ENCODE assay signal across 21 mouse cellular contexts in genomic region chr11:55154398-55155069, GRCm38 (mm10). TPM values are rescaled to one million over a fixed set of nuclear protein-coding genes. Genes with fewer than 3 reads are reported as not detected.
DNase-seq lines count a peak whose midpoint lies in the region; ATAC-seq and TF ChIP-seq lines count a peak whose summit lies in the region.
"Had no signal": no experiment of that assay in that cellular context is flagged by ENCODE, and none has a peak within 500 bp of the region (broad histone marks: within the 10 kb centered on the region; RNA-seq: fewer than 3 reads in every experiment).

No protein-coding gene starts in this region.

- in situ Hi-C loops in CH12.LX (cut with MboI; ENCODE audit: low pct_ligation_motif_present, low pct_unique_long_range_greater_than_20kb, low sequenced_read_pairs), result loop anchor here (10.0 kb wide), 1 partner anchor 270 kb away; no protein-coding TSS in a partner anchor

- H3K4me2 ChIP-seq in CH12.LX (ENCODE audit: insufficient read depth, low read depth, poor library complexity, severe bottlenecking), result peak overlapping the region; percentile 67
- no peak overlapping the region for H3K4me2 ChIP-seq in midbrain, postnatal 0 days (ENCODE audit: low read depth, low read length, poor library complexity, severe bottlenecking)
- H3K4me2 ChIP-seq: embryonic facial prominence, embryonic 13.5 days; hindbrain, embryonic 12.5 days; limb, embryonic 15.5 days; midbrain, embryonic 11.5 days had no signal

- TF ChIP-seq EP300 in CH12.LX (IDR thresholded peaks at IDR 0.05; ENCODE audit: low read length), result no peak

- peak; percentile 18 for DNase-seq in liver, adult 2 months (ENCODE audit: extremely low read depth, low read depth, low spot score)
- DNase-seq in liver (no peak), CH12.LX (ENCODE audit: extremely low read depth) (no peak)
- DNase-seq in retina, postnatal 1 day, result no peak
- no peak for DNase-seq in midbrain, postnatal 0 days (ENCODE audit: low spot score)
- DNase-seq: cerebellum, adult 18-20 months; layer of hippocampus, postnatal 36 days; thymus, postnatal 4 days had no signal

- H3K9me3 ChIP-seq in CH12.LX (replicated peaks; ENCODE audit: low read length), result peaks cover 4% of the 10 kb centered on the region
- no peaks in the 10 kb centered on the region for H3K9me3 ChIP-seq in midbrain, postnatal 0 days (ENCODE audit: low read length)
- H3K9me3 ChIP-seq: embryonic facial prominence, embryonic 13.5 days; hindbrain, embryonic 12.5 days; limb, embryonic 15.5 days had no signal

- dilution Hi-C loops in CH12.LX (cut with MboI; ENCODE audit: extremely low pct_ligation_motif_present, extremely low pct_unique_long_range_greater_than_20kb, low sequenced_read_pairs), result no loop called here

- no peaks in the 10 kb centered on the region for H3K27me3 ChIP-seq in liver, adult 2 months (ENCODE audit: control insufficient read depth, insufficient read depth, low read length)
- no peaks in the 10 kb centered on the region for H3K27me3 ChIP-seq in CH12.LX (replicated peaks)
- H3K27me3 ChIP-seq in midbrain, postnatal 0 days (ENCODE audit: insufficient read depth, low read length), result no peaks in the 10 kb centered on the region
- H3K27me3 ChIP-seq: embryonic facial prominence, embryonic 13.5 days; hindbrain, embryonic 12.5 days; limb, embryonic 15.5 days had no signal

- TF ChIP-seq POLR2A in liver, adult 2 months (IDR thresholded peaks at IDR 0.05; ENCODE audit: extremely low read depth, insufficient read depth, low read length), result no peak
- TF ChIP-seq POLR2A in CH12.LX (IDR thresholded peaks at IDR 0.05; ENCODE audit: low read depth, low read length), result peak; percentile 38; the same call in 1 of the 2 replicates

- TF ChIP-seq RAD21 in CH12.LX (IDR thresholded peaks at IDR 0.05; ENCODE audit: low read depth, low read length), result no peak

- H3K36me3 ChIP-seq in liver, adult 2 months (ENCODE audit: control insufficient read depth, insufficient read depth, low read length), result no peaks in the 10 kb centered on the region
- H3K36me3 ChIP-seq in CH12.LX (replicated peaks in 1 of 2; ENCODE audit: control insufficient read depth in 1 of 2, insufficient read depth in 1 of 2, low read length in 1 of 2), result no peaks in the 10 kb centered on the region
- H3K36me3 ChIP-seq in midbrain, postnatal 0 days (ENCODE audit: insufficient read depth, low read length), result no peaks in the 10 kb centered on the region
- H3K36me3 ChIP-seq: embryonic facial prominence, embryonic 13.5 days; hindbrain, embryonic 12.5 days; limb, embryonic 15.5 days had no signal

- no peaks in the 10 kb centered on the region for H3K4me1 ChIP-seq in liver, adult 2 months (ENCODE audit: control insufficient read depth, insufficient read depth, low read length)
- peaks cover 13 to 45% of the 10 kb centered on the region in 2 experiments; a peak in 3 of 4 replicates for H3K4me1 ChIP-seq in CH12.LX (ENCODE audit: control insufficient read depth in 1 of 2, insufficient read depth in 2 of 2)
- no peaks in the 10 kb centered on the region for H3K4me1 ChIP-seq in midbrain, postnatal 0 days (ENCODE audit: insufficient read depth, low read length)
- H3K4me1 ChIP-seq: embryonic facial prominence, embryonic 13.5 days; hindbrain, embryonic 12.5 days; limb, embryonic 15.5 days had no signal

- WGBS in liver, adult 2 months, result 46% methylated on average over 3 of the region's 3 CpGs
- WGBS in midbrain, postnatal 0 days, result 72% methylated on average over 3 of the region's 3 CpGs

- peak; percentile 28; the same call in 1 of the 2 replicates for ATAC-seq in granulocyte monocyte progenitor cell, adult 5-6 weeks (replicated peaks; ENCODE audit: poor library complexity, severe bottlenecking)
- peak; percentile 52 for ATAC-seq in monocyte, adult 5-6 weeks (replicated peaks; ENCODE audit: insufficient number of reproducible peaks, low FRiP score, low TSS enrichment, poor library complexity, severe bottlenecking)
- ATAC-seq in midbrain, postnatal 0 days (ENCODE audit: low FRiP score), result no peak

- peak overlapping the region; percentile 36; the same call in 1 of the 2 replicates for H3K27ac ChIP-seq in liver, adult 2 months (replicated peaks; ENCODE audit: insufficient read depth, low read depth, low read length)
- H3K27ac ChIP-seq in CH12.LX (ENCODE audit: insufficient read depth, low read depth), result peak overlapping the region; percentile 48; the same call in 1 of the 2 replicates
- no peak overlapping the region for H3K27ac ChIP-seq in midbrain, postnatal 0 days (ENCODE audit: low read depth, low read length)
- H3K27ac ChIP-seq: embryonic facial prominence, embryonic 13.5 days; heart, adult 2 months; hindbrain, embryonic 12.5 days; limb, embryonic 15.5 days had no signal

- no peaks in the 10 kb centered on the region for H3K79me2 ChIP-seq in liver, adult 2 months (ENCODE audit: control insufficient read depth, insufficient read depth, low read length)
- H3K79me2 ChIP-seq in CH12.LX (replicated peaks; ENCODE audit: control insufficient read depth, extremely low read depth, insufficient read depth, poor library complexity, severe bottlenecking), result no peaks in the 10 kb centered on the region

- H3K9ac ChIP-seq in liver, adult 2 months (ENCODE audit: low read depth, low read length), result no peak overlapping the region
- H3K9ac ChIP-seq in CH12.LX (ENCODE audit: insufficient read depth, low read depth), result no peak overlapping the region; the same call in 1 of the 2 replicates
- H3K9ac ChIP-seq in midbrain, postnatal 0 days (replicated peaks; ENCODE audit: low read length, poor library complexity, severe bottlenecking), result no peak overlapping the region
- H3K9ac ChIP-seq: embryonic facial prominence, embryonic 13.5 days; hindbrain, embryonic 12.5 days; limb, embryonic 15.5 days had no signal

- no peak for TF ChIP-seq CTCF in liver, adult 2 months (IDR thresholded peaks at IDR 0.05; ENCODE audit: low read depth, low read length)
- TF ChIP-seq CTCF in CH12.LX (conservative IDR thresholded peaks at IDR 0.05 in 1 of 2, IDR thresholded peaks at IDR 0.05 in 1 of 2; ENCODE audit: low read depth in 2 of 2, low read length in 2 of 2), result no peak
- TF ChIP-seq CTCF in midbrain, postnatal 0 days (IDR thresholded peaks at IDR 0.05), result no peak

- H3K4me3 ChIP-seq in liver, adult 2 months (ENCODE audit: insufficient read depth, low read depth, low read length), result no peak overlapping the region
- no peak overlapping the region for H3K4me3 ChIP-seq in CH12.LX (replicated peaks in 1 of 3; ENCODE audit: low read depth in 2 of 3, low read length in 2 of 3, poor library complexity in 1 of 3)
- H3K4me3 ChIP-seq in midbrain, postnatal 0 days (ENCODE audit: low read depth, low read length), result no peak overlapping the region
- H3K4me3 ChIP-seq: embryonic facial prominence, embryonic 13.5 days; heart, adult 2 months; hindbrain, embryonic 12.5 days; limb, embryonic 15.5 days had no signal

TF ChIP-seq in CH12.LX, 34 proteins besides CTCF, POLR2A, EP300 and RAD21 (continues in another document):
- 0 out of 2 replicates have a peak, but pooled peaks have one; percentile 41 for TF ChIP-seq TBP (conservative IDR thresholded peaks at IDR 0.05; ENCODE audit: low read depth, low read length)
- TF ChIP-seq ZNF384 (IDR thresholded peaks at IDR 0.05; ENCODE audit: low read depth, low read length), result peak; percentile 75

RNA-seq across cellular contexts. Expression of gene Slc36a3, which starts 3.0 kb away (rescaled TPM):
- not detected in 2 replicates for total RNA-seq in liver, adult 2 months (2014; rRNA removed)
- 0.05 TPM in 1 of 2 replicates, not detected in the other for polyA plus RNA-seq in liver, adult 2 months (2012; rRNA removed)
- total RNA-seq in CH12.LX (2012; rRNA removed), result 0.34 and 0.72 TPM in 2 replicates
- 0.34 and 0.72 TPM in 2 replicates for total RNA-seq in CH12.LX (2014; rRNA removed)
- 1.2 and 1.5 TPM in 2 replicates for polyA plus RNA-seq in CH12.LX (2012; ENCODE audit: insufficient read length, low read depth)
- total RNA-seq in granulocyte monocyte progenitor cell, adult 5-6 weeks (2014; fragmentation: Nextera tagmentation), result not detected in 2 replicates
- not detected in 2 replicates for total RNA-seq in granulocyte monocyte progenitor cell, adult 5-6 weeks (2017)
- not detected in 3 replicates for total RNA-seq in monocyte, adult 5-6 weeks (2017)
- not detected in 2 replicates for total RNA-seq in midbrain, postnatal 0 days (2014; rRNA removed)
- polyA plus RNA-seq in midbrain, postnatal 0 days (2015; fragmentation: Nextera tagmentation; extraction: Ambion mirVana), result not detected in 2 replicates
- total RNA-seq: gastrocnemius, adult 8-10 months; heart, adult 2 months; layer of hippocampus, postnatal 36 days; left cerebral cortex, postnatal 25 days had no signal
- polyA plus RNA-seq: embryonic facial prominence, embryonic 13.5 days; heart, adult 2 months; heart, embryonic 16.5 days; hindbrain, embryonic 12.5 days; intestine, embryonic 14.5 days; kidney, embryonic 14.5 days; limb, embryonic 15.5 days; midbrain, embryonic 11.5 days had no signal

RNA-seq across cellular contexts. Expression of gene Slc36a2, which starts 30.3 kb away (rescaled TPM):
- 0.54 TPM in 1 of 2 replicates, not detected in the other for total RNA-seq in liver, adult 2 months (2014; rRNA removed)
- polyA plus RNA-seq in liver, adult 2 months (2012; rRNA removed), result not detected in 2 replicates
- total RNA-seq in CH12.LX (2012; rRNA removed) (0.04 and 0.08 TPM in 2 replicates), CH12.LX (2014; rRNA removed) (not detected in 2 replicates)
- polyA plus RNA-seq in CH12.LX (2012; ENCODE audit: insufficient read length, low read depth), result 0.17 and 0.18 TPM in 2 replicates
- 6.5 and 7.6 TPM in 2 replicates for total RNA-seq in granulocyte monocyte progenitor cell, adult 5-6 weeks (2014; fragmentation: Nextera tagmentation)
- 1.9 and 2.8 TPM in 2 replicates for total RNA-seq in granulocyte monocyte progenitor cell, adult 5-6 weeks (2017)
- not detected in 3 replicates for total RNA-seq in monocyte, adult 5-6 weeks (2017)
- total RNA-seq in midbrain, postnatal 0 days (2014; rRNA removed), result 0.27 and 0.61 TPM in 2 replicates
- 0.52 and 0.79 TPM in 2 replicates for polyA plus RNA-seq in midbrain, postnatal 0 days (2015; fragmentation: Nextera tagmentation; extraction: Ambion mirVana)
- polyA plus RNA-seq: C2C12; midbrain, embryonic 11.5 days had no signal

RNA-seq across cellular contexts. Expression of gene Slc36a1, which starts 49.6 kb away (rescaled TPM):
- 7.0 and 12.9 TPM in 2 replicates for total RNA-seq in liver, adult 2 months (2014; rRNA removed)
- 24.0 and 26.2 TPM in 2 replicates for polyA plus RNA-seq in liver, adult 2 months (2012; rRNA removed)
- total RNA-seq in CH12.LX (2012; rRNA removed) (2.5 and 3.6 TPM in 2 replicates), CH12.LX (2014; rRNA removed) (0.51 and 0.65 TPM in 2 replicates)
- 4.3 and 5.0 TPM in 2 replicates for polyA plus RNA-seq in CH12.LX (2012; ENCODE audit: insufficient read length, low read depth)
- 52.6 and 53.3 TPM in 2 replicates for total RNA-seq in granulocyte monocyte progenitor cell, adult 5-6 weeks (2014; fragmentation: Nextera tagmentation)
- total RNA-seq in granulocyte monocyte progenitor cell, adult 5-6 weeks (2017), result 11.4 and 12.9 TPM in 2 replicates
- total RNA-seq in monocyte, adult 5-6 weeks (2017), result 5.2 to 11.1 TPM (median 8.1 TPM) in 3 replicates
- 27.6 and 31.8 TPM in 2 replicates for total RNA-seq in midbrain, postnatal 0 days (2014; rRNA removed)
- polyA plus RNA-seq in midbrain, postnatal 0 days (2015; fragmentation: Nextera tagmentation; extraction: Ambion mirVana), result 2.5 and 2.8 TPM in 2 replicates

RNA-seq across cellular contexts. Expression of gene Gm2a, which starts 56.6 kb away (rescaled TPM):
- total RNA-seq in liver, adult 2 months (2014; rRNA removed), result 41.1 and 61.8 TPM in 2 replicates
- 64.6 and 73.6 TPM in 2 replicates for polyA plus RNA-seq in liver, adult 2 months (2012; rRNA removed)
- total RNA-seq in CH12.LX (2012; rRNA removed) (24.1 and 26.5 TPM in 2 replicates), CH12.LX (2014; rRNA removed) (8.9 and 10.0 TPM in 2 replicates)
- 24.1 and 25.6 TPM in 2 replicates for polyA plus RNA-seq in CH12.LX (2012; ENCODE audit: insufficient read length, low read depth)
- 84.3 and 86.4 TPM in 2 replicates for total RNA-seq in granulocyte monocyte progenitor cell, adult 5-6 weeks (2014; fragmentation: Nextera tagmentation)
- total RNA-seq in granulocyte monocyte progenitor cell, adult 5-6 weeks (2017), result 61.3 and 72.4 TPM in 2 replicates
- 182 to 271 TPM (median 223 TPM) in 3 replicates for total RNA-seq in monocyte, adult 5-6 weeks (2017)
- 31.5 and 46.4 TPM in 2 replicates for total RNA-seq in midbrain, postnatal 0 days (2014; rRNA removed)
- polyA plus RNA-seq in midbrain, postnatal 0 days (2015; fragmentation: Nextera tagmentation; extraction: Ambion mirVana), result 50.0 and 55.7 TPM in 2 replicates
